Mouse (Mus musculus): ENCODE data around the gene Fzr1.
A peak's percentile ranks its signal among the peaks of the same experiment; 100 is the strongest.

Fzr1 gene

DNA sequence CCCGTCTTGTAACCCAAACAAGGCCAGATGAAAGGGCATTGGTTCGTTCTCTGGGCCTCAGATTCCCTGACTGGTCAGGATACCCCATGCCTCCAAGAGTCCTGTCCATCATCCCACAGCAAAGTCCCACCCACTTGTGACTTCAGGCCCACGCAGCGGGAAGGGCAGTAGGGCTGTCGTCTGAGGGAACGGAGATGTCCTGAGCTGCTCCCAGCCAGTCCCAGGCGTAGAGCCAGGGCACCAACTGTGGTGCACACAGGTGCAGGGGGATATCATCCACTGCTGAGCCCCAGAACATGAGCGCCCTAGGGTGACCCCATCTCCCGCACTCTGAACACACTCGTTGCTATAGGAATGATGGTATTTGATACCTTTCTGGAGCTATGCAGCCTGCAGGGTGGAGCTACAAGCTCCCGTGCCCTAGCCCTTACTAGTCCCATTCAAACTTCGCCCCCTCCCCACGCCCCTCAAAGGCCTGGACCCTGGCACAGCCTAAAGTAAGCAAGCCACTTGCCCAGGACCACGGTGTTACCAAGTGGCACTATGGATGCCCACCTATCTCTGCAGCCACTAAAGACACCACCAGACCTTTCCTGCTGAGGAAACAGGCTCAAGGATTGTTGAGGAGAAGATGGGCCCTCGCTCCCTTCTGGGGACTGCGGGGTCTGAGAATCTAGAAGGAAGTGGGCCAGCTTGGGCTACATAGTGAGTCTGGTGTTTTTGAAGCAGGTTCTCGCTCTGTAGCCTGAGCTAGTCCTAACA, 37.4 kb upstream of the Fzr1 start:
- peak; percentile 98 for DNase-seq

DNA sequence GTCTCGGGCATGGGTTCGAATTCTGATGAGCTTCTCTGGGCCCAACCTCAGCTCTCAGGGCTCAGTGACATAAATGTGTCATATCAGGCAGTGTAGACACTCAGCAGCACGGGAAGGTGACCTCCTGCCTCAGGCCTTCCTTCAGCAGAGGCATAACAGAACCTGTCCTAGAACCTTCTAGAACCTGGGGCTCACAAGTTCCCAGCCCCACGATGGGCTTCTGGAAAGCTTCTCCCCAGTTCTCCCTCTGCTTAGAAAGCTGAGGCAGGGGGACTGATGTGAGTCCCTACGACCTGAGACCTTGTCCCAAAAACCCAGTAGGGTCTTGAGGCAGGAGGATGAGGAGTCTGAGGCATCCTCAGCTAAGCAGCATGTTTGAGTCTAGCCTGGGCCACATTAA, 36.8 kb upstream of the Fzr1 start:
- DNase-seq, result no peak

DNA sequence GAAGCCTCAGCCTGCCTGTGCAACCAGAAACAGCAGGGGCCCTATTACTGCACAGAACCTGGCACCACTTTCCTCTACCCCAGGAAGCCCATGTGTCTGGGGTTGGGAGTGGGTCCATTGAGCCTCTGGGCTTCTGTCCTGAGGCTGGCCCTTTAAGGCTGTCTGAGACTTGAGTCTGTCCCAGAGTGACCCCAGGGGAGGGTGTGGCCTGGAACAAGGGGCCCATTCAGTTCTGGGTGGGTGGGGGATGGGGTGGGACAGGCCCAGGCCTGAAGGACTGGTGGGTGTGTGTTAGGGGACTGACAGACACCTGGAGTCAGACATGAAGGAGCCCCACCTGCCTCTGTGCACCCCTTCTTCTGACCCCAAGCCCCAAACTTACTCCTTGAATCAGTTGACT, 36.4 kb upstream of the Fzr1 start:
- peak; percentile 98 for DNase-seq

DNA sequence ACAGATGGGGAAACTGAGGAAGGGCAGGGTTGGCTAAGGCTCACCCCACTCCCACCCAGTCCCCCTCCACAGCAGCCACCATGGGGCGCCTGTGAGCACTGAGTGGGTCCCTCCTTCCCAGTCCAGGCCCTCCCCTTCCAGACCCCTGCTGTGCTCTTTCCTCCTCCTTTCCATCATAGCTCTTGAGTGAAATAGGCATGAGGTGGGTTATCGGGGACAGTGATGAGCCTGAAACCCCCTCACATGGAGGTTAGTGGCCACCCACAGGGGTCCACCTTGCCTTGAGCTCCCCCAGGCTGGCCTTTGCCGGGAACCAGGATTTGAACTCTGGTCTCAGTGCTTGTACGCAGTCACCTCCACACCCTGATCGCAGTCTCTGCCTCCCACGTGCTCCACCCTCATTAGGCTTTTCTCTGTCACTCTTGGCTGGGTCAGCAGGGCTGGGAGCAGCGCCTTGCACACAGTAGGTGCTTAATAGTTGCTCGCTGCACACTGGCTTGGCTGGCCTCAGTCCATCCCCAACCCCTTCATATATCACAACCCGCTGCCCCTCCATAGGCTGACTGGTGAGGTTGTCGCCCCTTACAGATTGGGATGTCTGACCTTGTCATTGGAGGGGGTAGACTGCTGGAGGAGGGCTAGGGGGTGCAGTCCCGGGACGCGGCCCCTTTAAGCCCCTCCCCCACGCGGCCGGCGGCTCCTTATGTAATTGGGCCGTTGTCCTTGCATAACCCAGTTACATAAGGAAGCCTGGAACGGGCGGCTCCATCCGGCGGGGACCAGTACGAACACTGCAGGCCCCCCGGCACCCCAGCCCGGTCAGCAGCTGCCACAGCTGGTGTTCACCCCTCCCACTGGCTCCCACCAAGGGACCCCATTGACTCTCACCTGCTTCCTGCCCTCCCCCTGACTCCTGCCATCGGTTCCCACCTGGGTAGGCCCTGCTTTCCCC, 35.3 kb upstream of the Fzr1 start:
- peak; percentile 100 for DNase-seq

DNA sequence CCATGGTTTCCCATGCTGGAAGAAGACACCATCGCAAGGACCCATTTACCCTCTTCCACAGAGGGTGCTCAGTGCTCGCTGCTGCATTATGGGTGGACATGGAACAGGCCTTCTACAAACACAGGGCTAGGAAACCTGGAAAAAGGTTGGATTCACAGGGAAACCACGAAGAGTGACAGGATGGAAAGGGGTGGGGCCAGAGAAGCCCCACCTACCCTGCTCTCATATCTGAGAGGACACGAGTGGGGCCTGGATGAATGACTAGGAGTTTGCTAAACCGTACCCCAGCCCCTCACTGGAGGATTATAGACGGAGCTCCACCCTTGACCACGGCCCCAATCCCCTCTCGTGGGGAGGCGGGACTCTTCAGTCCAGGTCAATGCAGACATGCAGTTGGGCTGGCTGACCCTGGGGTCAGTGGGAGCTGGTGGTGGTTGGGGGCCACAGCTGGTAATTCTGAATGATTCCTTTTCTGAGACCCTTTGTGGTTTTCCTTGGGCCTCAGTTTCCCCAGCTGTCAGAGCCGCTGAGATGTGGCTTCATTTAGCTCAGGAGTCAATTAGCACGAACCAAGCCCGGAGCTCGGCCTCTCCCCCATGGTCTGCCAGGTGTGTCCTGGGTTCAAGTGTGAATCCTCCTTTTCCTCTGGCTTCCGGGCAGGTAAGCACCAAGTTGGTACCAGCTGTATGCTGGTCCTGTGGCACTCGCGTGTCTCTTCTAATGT, 34.4 kb upstream of the Fzr1 start:
- peak; percentile 97 for DNase-seq

DNA sequence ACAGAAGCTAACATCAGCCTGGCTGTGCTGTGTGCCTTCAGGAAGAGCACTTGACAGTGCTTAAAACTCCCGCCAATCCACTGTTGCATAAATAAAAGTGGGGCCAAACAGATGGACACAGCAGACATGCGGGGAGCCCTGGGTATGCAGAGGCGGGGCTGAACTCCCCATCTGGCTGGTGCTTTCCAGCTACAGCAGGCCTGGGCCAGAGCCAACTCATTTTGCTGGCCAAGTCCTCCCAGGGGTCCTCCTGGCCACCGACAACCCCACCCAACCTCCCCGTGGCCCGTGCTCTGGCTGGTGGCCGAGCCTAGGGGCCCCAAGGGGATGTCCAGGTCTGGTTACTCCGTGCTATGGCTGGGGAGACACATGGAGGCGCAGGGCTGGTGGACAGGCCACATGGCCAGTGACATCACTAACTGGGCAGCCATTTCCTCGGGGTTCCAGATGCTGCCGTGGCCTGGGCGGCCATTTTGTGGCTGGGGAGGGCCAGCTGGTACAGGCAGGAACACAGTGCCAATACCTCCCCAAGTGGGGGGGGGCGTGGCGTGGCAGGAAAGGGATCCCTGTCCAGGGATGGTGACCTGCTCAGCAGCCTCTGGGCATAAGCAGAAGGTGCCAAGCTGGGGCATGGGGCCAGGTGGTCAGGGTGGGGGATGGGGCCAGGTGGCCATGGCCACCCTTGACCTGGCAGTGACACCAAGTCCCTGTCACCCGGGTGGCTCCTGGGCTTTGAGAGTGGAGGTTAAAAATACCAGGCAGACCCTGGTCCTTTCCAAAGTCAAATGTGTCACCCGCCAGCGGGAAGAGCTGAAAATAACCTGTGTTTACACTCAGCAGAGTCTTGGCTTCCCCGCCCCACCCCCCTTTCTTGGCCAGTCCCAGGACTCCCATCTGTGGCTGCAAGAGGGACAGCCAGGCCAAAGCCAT, 33.4 kb upstream of the Fzr1 start:
- DNase-seq, result peak; percentile 100

DNA sequence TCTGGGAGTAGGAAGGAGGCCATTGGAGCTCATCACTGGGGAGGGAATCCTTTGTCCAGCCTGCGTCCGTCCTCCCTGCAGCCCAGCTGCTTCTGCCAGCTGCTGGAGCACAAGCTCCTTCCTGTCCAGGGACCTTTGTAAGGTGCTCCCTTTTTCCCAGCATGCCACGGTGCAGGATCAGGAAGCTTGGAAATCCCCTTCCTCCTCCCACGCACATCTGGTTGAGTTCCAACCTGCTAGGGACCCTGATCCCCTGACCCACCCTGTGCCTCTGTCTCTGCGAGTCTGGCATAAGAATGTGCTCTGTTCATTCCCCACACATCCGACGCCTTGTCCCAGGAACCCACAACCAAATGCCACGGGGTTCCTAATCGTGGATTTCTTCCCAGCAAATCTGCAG, 32.7 kb upstream of the Fzr1 start:
- DNase-seq, result peak; percentile 98

DNA sequence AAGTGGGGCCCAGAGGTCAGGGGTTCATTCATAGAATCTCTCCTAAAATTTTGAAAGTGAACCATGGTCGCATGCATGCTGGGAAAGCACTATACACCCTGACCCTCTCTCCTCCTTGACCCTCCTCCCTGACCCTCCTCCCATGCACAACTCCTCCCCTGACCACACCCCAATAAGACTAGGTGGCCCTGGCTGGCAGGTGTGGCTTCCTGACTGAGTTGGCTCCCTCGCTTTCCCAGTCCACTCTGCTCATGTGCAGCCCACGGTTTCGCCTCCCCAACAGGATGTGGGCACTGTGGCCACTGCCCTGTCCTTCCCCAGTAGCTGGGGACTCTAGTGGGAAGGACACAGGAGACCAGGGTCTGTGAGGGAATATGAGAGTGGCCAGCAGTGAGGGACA, 32.0 kb upstream of the Fzr1 start:
- DNase-seq, result peak; percentile 97

DNA sequence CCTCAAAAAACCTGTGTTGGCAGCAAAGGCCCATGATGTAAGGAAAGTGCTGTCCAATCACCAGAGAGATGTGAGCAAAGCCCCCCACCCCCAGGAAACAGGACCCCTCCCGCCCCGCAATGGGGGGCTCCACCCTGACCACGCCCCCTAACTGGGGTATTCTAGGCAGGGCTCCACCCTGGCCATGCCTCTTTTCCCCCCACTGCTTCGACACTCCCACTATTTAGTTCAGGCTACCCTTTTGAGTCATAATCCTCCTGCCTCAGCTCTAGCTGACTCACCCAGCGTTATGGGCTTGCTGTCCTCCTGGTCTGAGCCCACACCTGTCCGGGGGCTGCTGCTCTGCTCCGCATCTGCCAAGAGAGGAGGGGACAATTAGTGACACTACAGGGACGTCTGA, 31.0 kb upstream of the Fzr1 start:
- DNase-seq, result no peak

DNA sequence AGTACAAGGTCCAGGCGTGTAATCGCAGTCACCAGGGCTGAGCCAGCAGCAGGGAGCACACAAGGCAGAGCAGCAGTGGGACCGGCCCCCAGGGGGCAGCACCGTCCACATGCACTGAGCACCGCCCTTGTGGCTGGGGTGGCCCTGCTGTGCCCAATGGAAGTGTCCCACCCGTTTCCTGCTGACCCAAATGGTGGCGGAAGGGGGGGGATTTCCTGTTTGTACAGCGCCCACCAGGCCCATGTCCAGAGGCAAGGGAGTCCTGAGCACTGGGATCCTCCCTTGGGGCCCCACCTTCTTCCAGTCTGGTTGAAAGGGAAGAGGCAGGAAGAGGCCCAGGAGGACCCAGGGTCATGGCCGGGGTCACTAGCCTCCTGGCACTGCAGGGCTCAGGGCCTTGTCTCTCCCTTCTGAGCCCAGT, 30.6 kb upstream of the Fzr1 start:
- peak; percentile 100 for DNase-seq

DNA sequence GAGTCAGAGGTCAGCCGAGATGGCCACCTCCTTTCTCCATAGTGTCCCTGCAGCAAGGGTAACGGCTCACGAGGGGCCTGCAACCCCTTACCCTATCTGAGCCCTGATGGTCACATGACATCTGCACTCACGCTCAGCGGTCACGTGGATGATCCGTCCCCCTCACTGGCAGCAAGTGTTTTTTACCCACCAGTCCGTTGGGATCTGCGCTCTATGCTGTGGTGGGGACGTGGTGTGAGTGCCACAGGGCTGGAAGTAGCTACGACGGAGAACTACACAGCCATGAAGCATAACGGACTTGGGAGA, 30.1 kb upstream of the Fzr1 start:
- peak; percentile 95 for DNase-seq

DNA sequence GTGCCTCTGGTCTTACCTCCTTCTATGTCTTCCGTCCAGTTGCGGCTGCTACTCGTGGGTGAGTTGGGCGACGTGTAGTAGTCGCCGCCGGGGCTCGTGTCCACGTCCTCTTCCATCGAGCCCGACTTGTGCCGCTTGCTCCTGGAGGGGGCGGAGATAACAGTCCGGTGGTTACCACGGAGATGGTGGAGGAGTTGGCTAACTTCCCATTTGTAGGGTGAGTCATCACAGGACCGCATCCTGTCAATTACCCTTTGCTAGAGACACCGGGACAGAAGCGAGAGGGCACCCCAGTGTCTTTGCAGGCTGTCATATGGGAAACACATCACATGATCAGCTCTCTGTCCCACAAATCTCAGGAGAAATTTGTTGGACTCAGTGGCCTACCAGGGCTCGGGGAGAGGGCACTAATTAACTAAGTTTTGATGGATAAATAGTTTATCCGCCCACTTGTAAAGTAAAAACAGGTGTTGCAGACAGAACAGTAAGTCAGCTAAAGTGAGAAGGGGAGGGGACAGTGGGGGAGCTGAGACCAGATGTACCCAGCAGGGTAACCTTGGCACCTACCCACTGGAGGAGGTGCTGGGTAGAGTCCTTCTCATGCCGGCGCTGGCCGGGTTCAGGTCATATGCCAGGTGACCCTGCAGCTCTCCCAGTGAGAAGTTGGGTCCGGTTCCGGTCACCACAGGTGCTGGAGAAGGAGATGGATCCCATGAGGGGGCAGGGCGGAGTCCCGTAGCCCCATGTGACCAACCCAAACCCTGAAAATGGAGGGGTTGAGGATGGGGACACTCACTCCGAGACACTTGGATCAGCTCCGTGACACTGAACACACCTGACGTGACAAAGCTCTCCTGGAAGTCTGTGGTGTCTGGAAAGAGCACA, 29.5 kb upstream of the Fzr1 start:
- DNase-seq, result peak; percentile 99

DNA sequence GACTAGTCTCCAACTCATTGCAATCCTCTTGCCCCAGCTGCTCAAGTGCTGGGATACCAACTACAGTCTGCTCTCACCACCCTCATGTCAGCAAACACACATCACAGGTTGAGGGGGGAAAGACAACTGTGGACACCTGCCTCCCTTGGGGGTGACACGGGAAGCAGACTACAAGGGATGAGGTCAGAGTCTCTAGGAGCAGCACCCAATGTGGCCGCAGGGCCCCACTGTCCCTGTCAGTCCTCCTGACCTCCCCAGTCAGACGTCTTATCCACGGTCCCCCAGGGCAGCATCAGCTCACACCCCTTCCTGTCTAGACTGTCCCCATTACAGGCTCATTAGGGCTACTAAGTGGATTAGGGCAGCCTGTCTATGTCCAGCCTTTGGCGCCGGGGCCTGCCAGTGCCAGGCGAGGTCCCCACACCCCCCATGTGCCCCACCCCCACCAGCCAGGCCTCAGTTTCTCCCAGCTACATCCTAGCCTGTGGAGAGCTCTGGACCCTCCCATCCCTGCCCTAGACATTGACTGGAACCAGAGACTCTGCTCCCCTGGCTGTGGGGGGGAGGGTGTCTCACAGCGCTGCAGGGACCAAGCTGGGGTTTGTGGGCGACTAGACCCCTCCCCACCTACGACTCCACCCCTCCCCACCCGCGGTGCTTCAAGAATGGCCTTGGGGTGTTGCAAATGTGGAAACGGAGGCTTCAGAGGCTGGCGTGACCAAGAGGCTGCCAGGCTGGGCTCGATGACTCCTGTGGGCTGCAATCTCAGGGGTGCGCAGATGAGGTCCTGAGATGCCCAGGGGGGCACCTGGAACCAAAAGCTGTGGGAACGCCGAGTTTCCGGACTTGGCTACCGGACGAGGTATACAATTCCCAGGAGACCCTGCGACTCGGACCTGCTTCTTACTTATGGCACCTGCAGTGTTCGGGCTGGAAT, 28.5 kb upstream of the Fzr1 start:
- DNase-seq, result peak; percentile 96

DNA sequence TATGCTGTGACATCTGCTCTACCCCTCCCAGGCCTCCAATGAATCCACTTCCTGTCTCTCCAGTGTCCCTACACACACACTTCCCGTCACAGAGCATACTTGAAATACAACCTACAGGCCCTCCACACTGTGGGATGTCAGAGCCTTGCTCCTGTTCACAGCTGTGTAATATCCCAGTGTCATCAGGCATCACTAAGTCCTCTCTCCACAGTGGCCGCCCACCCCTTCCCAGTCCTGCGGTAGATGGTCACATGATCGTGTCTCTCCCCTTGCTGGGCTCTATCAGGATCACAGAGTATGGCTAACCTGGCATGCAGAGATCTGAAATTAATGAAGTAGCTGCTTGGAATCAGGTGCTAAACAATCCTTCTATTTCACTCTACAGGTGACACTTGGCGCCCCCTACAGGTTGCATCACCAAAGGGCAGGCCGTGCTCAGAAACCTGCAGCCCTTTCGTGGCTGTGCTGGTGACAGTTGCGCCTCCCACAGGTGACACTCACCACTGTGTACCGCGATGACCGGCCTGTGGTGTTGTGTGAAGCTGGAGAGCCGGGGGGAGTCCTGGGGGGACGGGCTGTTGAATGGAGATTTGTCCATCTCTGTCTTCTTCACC, 27.4 kb upstream of the Fzr1 start:
- peak; percentile 94 for DNase-seq

DNA sequence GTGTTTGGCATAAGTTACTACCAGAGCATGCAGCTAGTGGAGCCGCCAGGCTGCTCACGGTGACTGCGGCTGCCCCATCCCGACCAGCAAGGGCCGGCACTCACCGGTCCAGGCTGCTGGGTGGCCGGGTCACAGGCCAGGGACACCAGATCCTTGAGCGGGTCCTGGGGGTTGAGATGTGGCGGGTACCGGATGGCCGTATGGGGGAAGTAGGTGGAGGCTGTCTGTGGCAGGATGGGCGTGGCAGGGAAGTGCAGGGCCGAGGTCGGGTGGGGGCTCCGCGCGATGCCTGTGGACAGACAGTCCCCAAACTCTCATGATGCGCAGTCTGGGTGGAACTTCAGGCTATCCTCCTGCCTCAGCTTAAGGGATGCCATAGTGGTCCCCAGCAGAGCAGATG, 26.4 kb upstream of the Fzr1 start:
- DNase-seq, result peak; percentile 98

DNA sequence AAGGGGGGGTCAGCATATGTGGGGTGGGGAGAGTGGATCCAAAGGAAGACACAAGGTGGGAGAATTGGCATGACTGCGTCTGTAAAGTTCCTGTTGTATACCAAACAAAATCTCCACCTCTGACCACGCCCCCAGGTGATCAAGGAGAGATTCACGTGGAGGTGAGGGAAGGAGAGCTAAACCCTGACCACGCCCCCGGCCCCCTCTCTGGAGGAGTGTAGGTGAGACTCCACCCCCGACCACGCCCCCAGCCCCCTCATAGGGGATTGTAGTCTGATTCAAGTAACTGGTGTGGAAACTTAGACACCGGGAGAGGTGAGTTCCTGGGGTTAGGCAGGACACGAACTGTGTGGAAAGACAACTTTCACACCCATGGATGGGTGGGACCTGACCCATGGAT, 25.8 kb upstream of the Fzr1 start:
- DNase-seq, result no peak

DNA sequence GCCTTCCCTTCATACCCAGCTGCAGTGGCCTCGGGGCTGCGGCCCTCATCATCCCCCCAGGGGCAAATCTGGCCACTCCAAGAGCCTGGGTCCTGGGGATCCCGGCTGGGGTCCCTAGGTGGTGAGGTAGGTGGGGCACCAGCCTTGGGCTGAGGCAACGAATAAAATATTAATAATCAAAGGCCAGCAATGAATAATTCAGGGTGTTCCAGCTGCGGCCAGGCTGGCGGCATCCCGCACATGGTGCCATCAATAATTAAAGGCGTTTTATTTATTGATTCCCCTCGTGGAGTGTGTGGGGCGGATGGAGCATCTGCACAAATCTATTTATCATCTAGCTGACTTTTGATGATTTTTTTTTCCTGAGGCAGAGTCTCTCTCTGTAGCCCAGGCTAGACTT, 25.2 kb upstream of the Fzr1 start:
- DNase-seq, result no peak

DNA sequence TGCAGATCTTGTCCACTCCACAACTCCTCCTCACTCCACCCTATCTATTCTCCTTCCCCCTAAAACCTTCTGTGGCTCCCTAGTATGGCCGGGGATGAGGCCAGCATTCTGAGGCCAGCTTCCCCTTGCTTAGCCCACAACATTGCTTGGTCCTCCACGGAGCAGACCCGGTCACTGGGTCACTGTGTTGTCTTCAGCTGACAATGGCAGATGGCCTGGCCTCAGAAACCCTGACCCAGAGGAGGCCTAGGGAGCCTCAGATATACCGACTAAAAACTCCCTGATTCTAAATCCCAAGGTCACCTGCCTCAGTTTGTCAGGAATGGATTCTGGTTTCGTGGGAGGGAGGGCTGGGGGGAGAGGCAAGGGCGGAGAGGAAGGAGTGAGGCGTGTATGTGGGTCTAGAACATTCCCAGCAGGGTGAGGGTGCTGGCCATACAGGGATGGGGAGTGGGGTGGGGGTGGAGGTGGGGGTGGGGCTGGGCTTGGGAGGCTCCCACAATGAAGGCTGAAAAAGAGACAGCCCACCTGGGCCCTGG, 24.0 kb upstream of the Fzr1 start:
- peak; percentile 95 for DNase-seq

DNA sequence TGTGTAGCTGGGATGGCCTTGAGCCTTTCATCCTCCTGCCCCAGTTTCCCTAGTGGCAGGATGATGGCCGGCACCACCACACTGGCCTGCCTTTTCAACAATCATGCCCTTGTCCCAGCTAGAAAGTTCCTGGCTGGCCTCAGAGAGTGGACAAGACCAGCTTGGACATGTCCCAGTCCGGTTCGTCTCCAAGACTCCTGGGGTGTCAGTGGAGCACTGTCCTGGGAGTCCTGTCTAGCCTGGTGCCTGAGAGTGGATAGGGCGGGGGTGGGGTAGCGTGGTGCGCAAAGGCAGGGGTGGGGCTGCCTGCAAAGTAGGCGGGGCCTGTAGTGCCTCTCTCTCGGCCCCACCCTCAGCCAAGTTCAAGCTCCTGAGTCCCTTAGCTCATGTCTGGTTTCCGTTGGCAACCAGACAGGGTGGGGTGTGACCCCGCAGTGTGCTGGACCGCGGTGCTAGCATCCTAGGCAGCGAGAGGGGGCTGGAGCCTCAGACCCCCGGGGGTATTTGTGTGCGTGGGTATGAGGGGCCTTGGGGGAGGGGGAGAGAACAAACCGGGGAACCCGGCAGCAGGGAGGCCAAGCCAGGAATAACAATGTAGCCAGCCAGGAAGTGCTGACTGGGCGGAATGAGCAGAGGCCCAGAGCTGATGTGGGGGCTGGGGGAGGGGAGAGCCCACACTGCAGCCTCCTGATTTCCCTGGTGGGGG, 23.4 kb upstream of the Fzr1 start:
- DNase-seq, result peak; percentile 99

Data from heart, adult 11 months (tissue).